Mouse (Mus musculus) midbrain, embryonic 10.5 days (tissue): Measurements from ENCODE around the gene Has1. TPM values are rescaled to one million over a fixed set of nuclear protein-coding genes. Genes with fewer than 3 reads are reported as not detected.
A peak's percentile ranks its signal among the peaks of the same experiment; 100 is the strongest.

ENCODE experiments used
- DNase-seq: peaks from one replicate; pipeline ENCODE4 v3.0.0-alpha.2; 2017; ENCODE audit warnings: low spot score
- H3K27ac ChIP-seq: fragments of 300-500 bp; sonication (generic); replicated peaks from 2 replicates; pipeline ENCODE4 v1.5.1; 2016; ENCODE audit warnings: mild to moderate bottlenecking
- H3K27me3 ChIP-seq: fragments of 300-500 bp; sonication (generic); 2 replicates; pipeline ENCODE4 v1.6.1; 2016; ENCODE audit warnings: low read depth, mild to moderate bottlenecking; ENCODE audit not compliant: poor library complexity, severe bottlenecking
- H3K36me3 ChIP-seq: fragments of 300-500 bp; sonication (generic); 2 replicates; pipeline ENCODE4 v1.6.1; 2016; ENCODE audit warnings: mild to moderate bottlenecking, moderate library complexity
- H3K4me1 ChIP-seq: fragments of 300-500 bp; sonication (generic); 2 replicates; pipeline ENCODE4 v1.6.1; 2016
- H3K4me3 ChIP-seq: fragments of 300-500 bp; sonication (generic); 2 replicates; pipeline ENCODE4 v1.5.1; 2016; ENCODE audit warnings: mild to moderate bottlenecking, moderate library complexity
- H3K9me3 ChIP-seq: fragments of 300-500 bp; sonication (generic); replicated peaks from 2 replicates; pipeline ENCODE4 v1.6.1; 2016; ENCODE audit warnings: mild to moderate bottlenecking
- WGBS: fragments of 180-500 bp; shearing (Covaris S2); methylation state at CpG from one replicate; pipeline ENCODE4 v1.1.7; 2016; 5-methylcytosine and 5-hydroxymethylcytosine counted together
- microRNA counts: library from miRNA; unstranded; fragments of <30 nt; microRNA quantifications from one replicate; lab custom pipeline; 2017
- microRNA-seq: library from miRNA; unstranded; fragments of <30 nt; microRNA quantifications from one replicate; pipeline ENCODE4, GENCODE M21; 2017
- polyA plus RNA-seq: library from polyadenylated mRNA; unstranded; fragments of >200 nt; fragmentation: Nextera tagmentation; extraction: Ambion mirVana; gene quantifications from 2 replicates; pipeline ENCODE4 v1.2.1, GENCODE M21; 2016

The Has1 gene
- polyA plus RNA-seq, 1 experiment from 2014 or later: 0.83 TPM

DNA sequence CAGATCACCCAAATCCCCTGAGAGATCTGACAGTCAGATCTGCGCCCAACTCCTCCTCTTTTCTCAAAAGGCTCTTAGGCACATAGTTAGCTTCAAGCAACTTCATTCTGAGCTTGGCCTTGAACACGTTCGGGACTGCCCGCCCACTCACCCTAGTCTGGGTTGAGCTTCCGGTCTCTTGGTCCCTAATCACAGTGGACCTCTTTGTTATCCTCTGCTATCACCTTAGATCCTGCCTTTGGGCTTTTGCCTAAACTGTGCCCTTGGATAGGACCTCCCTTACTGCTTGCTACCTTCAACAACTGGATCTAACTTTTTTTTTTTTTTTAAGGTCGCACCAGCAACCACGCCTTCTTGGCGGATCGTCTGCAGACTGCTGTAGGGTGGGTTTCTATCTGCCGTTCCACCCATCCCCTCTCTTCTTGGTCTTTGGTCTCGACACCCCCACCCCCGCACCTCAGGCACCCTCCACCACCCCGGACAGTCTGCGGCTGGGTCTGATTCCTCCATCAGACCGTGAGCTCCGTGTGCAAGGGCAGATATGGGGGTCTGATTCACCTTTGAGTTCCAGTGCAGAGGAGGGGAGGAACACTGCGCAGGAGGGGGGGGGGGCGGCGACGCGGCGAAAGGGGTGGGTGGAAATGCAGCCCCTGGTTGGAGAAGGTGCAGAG lies 28.9 kb downstream of the Has1 start:
- Histone ChIP-seq H3K4me1 (peaks cover 37% of the 10 kb centered on the region), H3K36me3 (peaks cover 13% of the 10 kb centered on the region), H3K4me3 (peak overlapping the region; percentile 89), H3K27me3 (no peaks in the 10 kb centered on the region; the same call in 1 of the 2 replicates), H3K27ac (peak overlapping the region; percentile 99), H3K9me3 (no peaks in the 10 kb centered on the region)
- WGBS: under 1% methylated on average over 18 of the region's 22 CpGs
- peak; percentile 64 for DNase-seq

DNA sequence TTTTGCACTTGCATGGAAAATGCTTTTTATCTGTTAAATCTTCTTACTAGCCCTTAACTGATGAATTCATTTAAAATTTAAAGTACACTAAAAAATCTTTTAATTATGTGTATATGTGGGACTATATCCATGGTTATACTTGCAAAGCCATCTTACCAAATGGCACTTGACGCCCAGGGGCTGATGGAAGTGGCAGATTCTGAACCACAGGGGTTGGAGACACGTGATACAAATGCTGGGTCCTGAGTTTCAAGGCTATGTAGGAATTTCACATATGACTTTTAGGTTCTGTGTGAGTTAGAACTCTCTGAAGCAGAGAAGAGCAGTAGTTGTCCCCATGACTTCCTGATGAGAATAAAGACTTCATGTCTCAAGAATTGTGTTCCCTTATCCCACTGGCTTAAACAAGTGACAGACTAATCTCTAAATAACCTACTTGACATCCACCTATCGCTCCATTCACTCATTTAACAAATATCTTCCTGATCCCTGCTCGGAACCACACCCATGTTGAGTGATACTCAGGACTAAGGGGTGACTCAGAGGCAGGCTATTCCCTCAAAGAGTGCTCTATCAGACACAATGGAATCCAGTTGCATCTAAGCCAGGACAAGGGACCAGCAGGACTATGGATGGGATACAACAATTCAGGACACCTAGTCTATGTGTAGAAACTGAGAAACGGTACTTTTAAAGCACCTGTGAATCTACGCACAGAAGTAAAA lies 31.2 kb downstream of the Has1 start:
- H3K36me3 ChIP-seq: no peaks in the 10 kb centered on the region
- H3K27me3 ChIP-seq: no peaks in the 10 kb centered on the region; the same call in 1 of the 2 replicates
- WGBS: 84% methylated on average over 6 of the region's 6 CpGs
- no peaks in the 10 kb centered on the region for H3K9me3 ChIP-seq
- DNase-seq: no peak
- no peak overlapping the region for H3K27ac ChIP-seq
- H3K4me1 ChIP-seq: peaks cover 16% of the 10 kb centered on the region
- no peak overlapping the region for H3K4me3 ChIP-seq

DNA sequence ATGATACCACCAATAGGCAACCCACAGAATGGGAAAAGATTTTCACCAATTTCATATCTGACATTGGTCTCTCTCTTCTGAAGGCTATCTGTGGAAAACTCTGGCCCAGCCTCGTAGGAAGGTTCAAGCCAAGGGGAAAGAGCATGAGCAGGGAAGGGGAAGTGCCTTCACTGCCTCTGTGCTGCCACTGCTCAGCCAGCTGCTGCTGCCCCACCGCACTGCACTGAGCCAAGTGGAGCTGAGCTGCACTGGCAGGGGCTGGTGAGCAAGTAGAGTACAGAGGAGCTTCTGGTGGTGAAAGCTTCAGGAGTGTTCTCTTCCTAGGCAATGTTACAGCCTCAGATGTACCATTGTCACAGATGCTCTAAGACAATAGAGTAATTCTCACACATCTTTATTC lies 59.5 kb downstream of the Has1 start:
- Histone ChIP-seq H3K9me3 (no peaks in the 10 kb centered on the region), H3K27ac (no peak overlapping the region), H3K4me1 (no peaks in the 10 kb centered on the region; the same call in 1 of the 2 replicates), H3K4me3 (no peak overlapping the region), H3K36me3 (no peaks in the 10 kb centered on the region), H3K27me3 (no peaks in the 10 kb centered on the region)
- 55% methylated on average over 2 of the region's 2 CpGs for WGBS
- DNase-seq: no peak

MicroRNAs encoded within 50 kb of the gene (microRNA counts, 519-probe panel; counts per million panel counts)
- 7,823 counts per million, percentile 81 among the panel's probes with 10 or more counts for microRNA mmu-let-7e (lab: Ali Mortazavi, UCI)
- 5,375 counts per million, percentile 36 among the panel's probes with 10 or more counts for microRNA mmu-miR-125a-3p (lab: Ali Mortazavi, UCI)
- 10,363 counts per million, percentile 95 among the panel's probes with 10 or more counts for microRNA mmu-miR-125a-5p (lab: Ali Mortazavi, UCI)
- 7,482 counts per million, percentile 77 among the panel's probes with 10 or more counts for microRNA mmu-miR-99b (lab: Ali Mortazavi, UCI)

Small RNA genes lying within 50 kb of the gene (microRNA-seq; reads per million reads assigned to microRNA genes)
- gene Gm25927 (not detected), gene Mir125a (2,233 reads per million, percentile 84 among the genes with 10 or more reads in this experiment), gene Mir99b (23,334 reads per million, percentile 98 among the genes with 10 or more reads in this experiment), gene Mirlet7e (not detected)

Other genes starting within 250 kb of the Has1 start
- gene Lnpep, start 230.2 kb downstream of the Has1 start, polyA plus RNA-seq: 5.7 and 6.9 TPM in 2 replicates
- not detected in 2 replicates for gene Vmn2r90, start 151.5 kb downstream of the Has1 start, polyA plus RNA-seq
- gene Spaca6, start 28.0 kb downstream of the Has1 start, polyA plus RNA-seq: 38.1 and 46.8 TPM in 2 replicates
- not detected in 2 replicates for gene Fpr1, start 28.7 kb upstream of the Has1 start, polyA plus RNA-seq
- gene Fpr2, start 32.6 kb upstream of the Has1 start, polyA plus RNA-seq: not detected in 2 replicates
- gene Fpr3, start 32.6 kb upstream of the Has1 start, polyA plus RNA-seq: not detected in 2 replicates
- not detected in 2 replicates for gene Fpr-rs4, start 166.5 kb upstream of the Has1 start, polyA plus RNA-seq
- not detected in 2 replicates for gene Vmn2r124, start 194.2 kb upstream of the Has1 start, polyA plus RNA-seq
- not detected in 2 replicates for gene Vmn2r91, start 229.8 kb upstream of the Has1 start, polyA plus RNA-seq